Mouse (Mus musculus): ENCODE measurements around the gene Nob1. TPM values are rescaled to one million over a fixed set of nuclear protein-coding genes. Genes with fewer than 3 reads are reported as not detected.

Gene Nob1
- total RNA-seq, 2 experiments from 2014 or later, result 36.3 to 40.2 TPM

GRCm38 (mm10) chr8:107436841-107437421, 12.1 kb upstream of the Nob1 start:
- DNase-seq (ENCODE audit: low spot score in 2 of 2), result no peak

- DNase-seq (ENCODE audit: low spot score in 2 of 2), result peak; percentile 67 to 77
These were observed 11.3 kb upstream of the Nob1 start, which contains the start of gene Wwp2 for GRCm38 (mm10) chr8:107435962-107436831. Gene Wwp2, plus strand, starts transcription at chr8:107436365.

- DNase-seq (ENCODE audit: low spot score in 2 of 2), result no peak
These were observed 10.6 kb upstream of the Nob1 start for GRCm38 (mm10) chr8:107435421-107435961.

- no peak for DNase-seq (ENCODE audit: low spot score in 2 of 2)
These were observed 6.0 kb upstream of the Nob1 start for GRCm38 (mm10) chr8:107430821-107431220.

- DNase-seq (ENCODE audit: low spot score in 2 of 2), result no peak
These were observed 363 bp upstream of the Nob1 start for GRCm38 (mm10) chr8:107425230-107425597.

- DNase-seq (ENCODE audit: low spot score in 2 of 2), result no peak
These were observed 675 bp downstream of the Nob1 start for GRCm38 (mm10) chr8:107424176-107424575.

- no peak for DNase-seq (ENCODE audit: low spot score in 2 of 2)
These were observed 7.8 kb downstream of the Nob1 start for GRCm38 (mm10) chr8:107417001-107417400.

GRCm38 (mm10) chr8:107413881-107414280, 11.0 kb downstream of the Nob1 start:
- no peak for DNase-seq (ENCODE audit: low spot score in 2 of 2)

GRCm38 (mm10) chr8:107412552-107412951, 12.3 kb downstream of the Nob1 start:
- no peak for DNase-seq (ENCODE audit: low spot score in 2 of 2)

GRCm38 (mm10) chr8:107411391-107411790, 13.5 kb downstream of the Nob1 start:
- DNase-seq (ENCODE audit: low spot score in 2 of 2), result no peak

- no peak for DNase-seq (ENCODE audit: low spot score in 2 of 2)
These were observed 18.9 kb downstream of the Nob1 start for GRCm38 (mm10) chr8:107405935-107406334.

GRCm38 (mm10) chr8:107404057-107404456, 20.8 kb downstream of the Nob1 start:
- DNase-seq (ENCODE audit: low spot score in 2 of 2), result no peak

- DNase-seq (ENCODE audit: low spot score in 2 of 2), result peak; percentile 50 to 53
These were observed 21.6 kb downstream of the Nob1 start, which contains the start of gene Nqo1 for GRCm38 (mm10) chr8:107403038-107403781. Gene Nqo1, minus strand, starts transcription at chr8:107403206.

GRCm38 (mm10) chr8:107401866-107402265, 23.0 kb downstream of the Nob1 start:
- DNase-seq (ENCODE audit: low spot score in 2 of 2), result no peak

- peak in 1 of 2 experiments; percentile 16 for DNase-seq (ENCODE audit: low spot score in 2 of 2)
These were observed 25.4 kb downstream of the Nob1 start for GRCm38 (mm10) chr8:107399495-107399894.

- no peak for DNase-seq (ENCODE audit: low spot score in 2 of 2)
These were observed 27.2 kb downstream of the Nob1 start for GRCm38 (mm10) chr8:107397665-107398064.

GRCm38 (mm10) chr8:107396106-107396670, 28.7 kb downstream of the Nob1 start:
- no peak for DNase-seq (ENCODE audit: low spot score in 2 of 2)

GRCm38 (mm10) chr8:107395397-107395796, 29.5 kb downstream of the Nob1 start:
- no peak for DNase-seq (ENCODE audit: low spot score in 2 of 2)

GRCm38 (mm10) chr8:107391136-107391516, 33.7 kb downstream of the Nob1 start:
- no peak for DNase-seq (ENCODE audit: low spot score in 2 of 2)

GRCm38 (mm10) chr8:107390476-107391135, 34.2 kb downstream of the Nob1 start:
- DNase-seq (ENCODE audit: low spot score in 2 of 2), result no peak

- DNase-seq (ENCODE audit: low spot score in 2 of 2), result no peak
These were observed 35.3 kb downstream of the Nob1 start for GRCm38 (mm10) chr8:107389557-107389956.
